Mouse (Mus musculus): ENCODE measurements around the gene Clec4d. TPM values are rescaled to one million over a fixed set of nuclear protein-coding genes. Genes with fewer than 3 reads are reported as not detected.
"Not testable (repeated sequence)": the region's sequence is repeated elsewhere in the genome, so short reads cannot be mapped to it uniquely, and the experiment has no call there.

The Clec4d gene
- under 1 TPM; 0.21 to 0.60 TPM for total RNA-seq (2021)
- long read RNA-seq, experiment 1, result 0 reads
- long read RNA-seq, experiment 2, result 0 reads

DNA sequence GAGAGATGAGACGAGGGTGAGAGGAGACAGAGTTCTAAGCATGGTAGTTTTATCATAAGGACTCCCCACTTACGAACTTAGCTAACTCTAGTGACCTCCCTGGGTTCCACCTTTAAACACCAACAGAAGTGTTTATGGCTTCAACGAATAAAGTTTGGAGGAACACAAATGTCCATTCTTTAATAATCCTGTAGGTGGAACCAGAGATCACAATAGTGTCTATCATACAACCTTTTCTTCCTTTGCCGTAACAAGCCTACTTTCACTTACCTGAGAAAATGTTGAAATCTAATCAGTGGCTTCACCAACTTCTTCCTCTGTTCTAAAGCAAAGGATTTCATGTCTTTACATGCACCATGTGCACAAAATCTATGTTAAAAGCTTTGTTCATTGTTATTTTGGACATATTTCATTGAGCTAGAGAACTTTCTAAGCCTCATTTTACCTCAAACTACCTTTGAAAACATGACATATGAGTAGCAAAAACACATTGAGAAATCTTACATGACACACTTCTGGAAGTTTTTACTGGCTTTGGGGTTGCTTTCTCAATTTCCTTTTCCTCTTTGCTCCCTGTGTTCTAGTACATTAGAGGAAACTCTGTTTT is at the start of gene Clec4d:
Clec4d (plus strand) TSS at position 557 of the 607 bp plus-strand sequence.
- DNase-seq, result no peak

DNA sequence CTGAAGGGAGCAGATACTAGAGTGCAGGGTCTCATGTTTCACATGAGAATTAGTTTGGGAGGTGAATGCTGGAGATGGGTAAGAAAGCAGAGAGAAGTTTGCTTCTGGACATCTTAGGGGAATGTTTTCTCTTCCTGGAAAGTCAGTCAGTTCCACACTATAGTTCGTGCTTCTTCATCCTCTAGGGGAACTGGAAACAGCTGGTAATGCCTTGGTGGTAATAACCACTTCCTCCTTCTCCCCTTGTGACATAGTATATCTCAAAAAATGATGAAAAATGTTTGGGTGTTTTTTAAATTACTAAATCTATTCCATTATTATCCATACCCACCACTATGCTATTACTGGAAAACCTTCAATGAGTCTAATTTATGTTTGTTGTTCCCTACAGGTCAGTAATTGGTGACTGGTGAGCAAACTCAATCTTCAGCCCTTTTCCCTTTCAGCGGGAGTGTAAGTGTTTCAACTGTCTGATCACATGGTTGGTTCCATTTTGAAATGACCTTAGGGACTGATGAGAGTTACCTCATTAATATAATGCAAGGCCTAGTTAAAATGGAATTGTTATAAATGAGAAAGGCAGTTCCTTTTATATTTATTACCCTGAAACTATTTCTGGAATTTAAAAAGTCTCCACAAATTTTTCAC is 34.3 kb upstream of the Clec4d start:
- DNase-seq, result no peak

DNA sequence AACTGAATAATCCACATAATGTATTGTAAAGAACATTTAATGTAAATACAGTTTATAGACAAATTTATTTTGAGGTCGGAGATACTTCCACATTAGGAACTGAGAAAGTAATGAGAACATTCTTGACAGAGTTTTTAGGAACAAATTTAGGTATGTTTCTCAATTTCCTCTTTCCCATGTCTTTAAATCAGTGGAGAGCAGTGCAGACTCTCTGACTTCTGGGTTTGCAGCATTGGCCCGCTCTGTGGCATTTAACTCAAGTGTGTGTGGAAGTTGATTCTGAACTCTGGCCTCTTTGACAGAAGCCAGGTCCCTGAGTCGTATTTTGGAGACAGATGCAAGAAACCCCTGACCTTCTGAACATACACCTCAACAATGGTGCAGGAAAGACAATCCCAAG is 32.3 kb upstream of the Clec4d start, which contains the start of gene Clec4n:
Clec4n (plus strand) TSS at position 200 of the 400 bp plus-strand sequence.
- DNase-seq, result no peak

DNA sequence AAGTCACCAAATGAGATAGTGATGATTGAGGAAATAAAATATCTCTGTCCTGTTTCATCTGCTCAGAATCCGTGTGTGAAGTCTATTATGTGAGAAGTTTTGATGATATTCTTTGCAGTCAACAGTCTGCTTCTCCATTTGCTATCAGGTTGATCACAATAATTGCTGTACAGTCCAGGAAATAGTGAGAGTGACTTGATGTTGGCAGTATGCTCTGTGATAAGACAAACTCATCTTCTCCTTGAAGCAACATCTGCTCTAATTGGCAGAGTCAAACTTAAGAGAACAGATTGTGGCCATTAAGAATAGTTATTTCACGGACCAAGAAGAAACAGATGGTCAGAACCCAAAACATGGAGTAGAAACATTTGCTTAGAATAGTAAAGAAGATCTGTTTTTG is 30.8 kb upstream of the Clec4d start:
- DNase-seq, result no peak

DNA sequence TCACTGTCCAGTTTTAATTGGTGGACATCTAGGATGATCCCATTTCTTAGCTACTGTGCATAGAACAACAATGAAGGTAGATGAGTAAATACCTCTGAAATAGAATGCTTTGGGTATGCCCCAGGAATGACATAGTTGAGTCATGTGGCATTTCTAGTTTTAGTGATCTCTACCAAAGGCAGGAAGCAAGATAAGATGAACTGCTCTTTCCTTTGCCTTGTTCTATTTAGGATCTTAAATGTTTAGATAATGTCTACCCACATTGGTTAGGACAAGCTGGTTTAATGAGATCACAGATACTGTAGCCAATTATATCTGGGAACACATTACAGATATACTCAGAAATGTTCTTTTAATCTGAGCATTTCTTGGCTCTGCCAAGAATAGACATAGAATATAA is 24.3 kb upstream of the Clec4d start:
- no peak for DNase-seq

DNA sequence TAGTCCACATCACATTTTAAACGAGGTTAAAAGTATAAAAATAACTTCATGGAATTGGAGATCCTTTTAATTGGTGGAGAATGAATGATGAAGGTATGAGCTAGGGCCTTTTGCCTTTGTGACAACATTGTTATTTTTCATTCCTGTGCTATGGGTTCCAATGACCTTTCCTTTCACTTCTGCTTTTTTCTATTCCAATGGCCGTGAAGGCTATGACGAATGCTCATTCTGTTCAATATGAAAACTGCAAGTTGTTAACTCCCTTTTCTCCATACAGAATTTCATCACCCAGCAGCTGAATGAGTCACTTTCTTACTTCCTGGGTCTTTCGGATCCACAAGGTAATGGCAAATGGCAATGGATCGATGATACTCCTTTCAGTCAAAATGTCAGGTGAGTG is 17.7 kb upstream of the Clec4d start:
- no peak for DNase-seq

DNA sequence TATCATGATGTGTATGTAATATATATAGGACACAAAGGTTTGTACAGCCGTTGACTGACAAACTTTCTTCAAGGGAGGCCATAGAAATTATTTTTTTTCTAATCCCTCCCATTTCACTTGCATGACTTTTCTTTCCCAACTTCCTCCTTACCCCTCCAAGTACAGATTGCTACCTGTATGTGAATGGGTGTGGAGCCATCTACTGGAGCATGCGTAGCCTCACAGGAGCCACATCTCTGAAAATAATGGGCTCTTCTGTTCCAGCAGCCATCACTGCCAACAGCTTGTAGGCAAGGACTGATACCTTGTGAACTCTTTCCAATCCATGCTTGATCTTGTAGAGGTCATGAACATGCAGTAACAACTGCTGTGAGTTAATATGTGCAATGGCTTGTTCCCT is 13.0 kb upstream of the Clec4d start:
- not testable (repeated sequence) for DNase-seq

DNA sequence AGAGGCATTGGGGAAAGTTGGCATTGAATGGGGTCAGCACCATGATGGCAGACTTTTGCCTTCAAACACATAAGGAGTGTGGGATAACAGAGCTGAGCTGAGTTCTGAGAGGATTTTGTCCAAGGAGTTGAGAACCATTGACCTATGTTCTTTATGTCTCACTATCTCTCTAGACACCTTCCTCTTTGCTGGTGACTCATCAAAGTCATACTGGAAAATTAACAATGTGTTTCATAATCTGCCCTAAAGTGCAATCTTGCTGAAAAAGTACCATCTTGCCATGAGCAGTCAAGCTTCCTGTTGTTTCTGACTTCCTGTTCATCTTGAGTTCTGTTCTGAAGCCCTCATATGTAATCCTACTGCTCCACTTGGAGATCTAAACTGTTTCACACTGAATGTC is 9.2 kb upstream of the Clec4d start:
- DNase-seq, result no peak

DNA sequence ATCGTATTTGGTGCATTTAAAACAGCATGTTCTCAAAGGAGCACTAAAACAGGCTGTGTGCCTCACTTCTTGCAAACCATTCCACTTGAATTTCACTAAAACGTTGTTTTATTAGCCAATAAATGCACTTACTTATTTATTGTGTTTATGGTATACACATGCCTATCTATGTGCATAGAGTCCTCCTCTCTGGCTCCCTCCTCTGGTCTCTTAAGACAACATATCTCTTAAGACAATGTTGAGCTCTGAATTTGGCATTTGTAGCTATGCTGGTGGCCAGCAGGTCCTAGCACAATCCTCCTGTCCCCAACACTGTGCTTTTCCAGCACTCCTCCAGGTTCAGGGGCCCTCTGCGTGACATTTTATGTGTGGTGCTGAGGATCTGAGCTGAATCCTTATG is 3.0 kb upstream of the Clec4d start:
- DNase-seq, result no peak

DNA sequence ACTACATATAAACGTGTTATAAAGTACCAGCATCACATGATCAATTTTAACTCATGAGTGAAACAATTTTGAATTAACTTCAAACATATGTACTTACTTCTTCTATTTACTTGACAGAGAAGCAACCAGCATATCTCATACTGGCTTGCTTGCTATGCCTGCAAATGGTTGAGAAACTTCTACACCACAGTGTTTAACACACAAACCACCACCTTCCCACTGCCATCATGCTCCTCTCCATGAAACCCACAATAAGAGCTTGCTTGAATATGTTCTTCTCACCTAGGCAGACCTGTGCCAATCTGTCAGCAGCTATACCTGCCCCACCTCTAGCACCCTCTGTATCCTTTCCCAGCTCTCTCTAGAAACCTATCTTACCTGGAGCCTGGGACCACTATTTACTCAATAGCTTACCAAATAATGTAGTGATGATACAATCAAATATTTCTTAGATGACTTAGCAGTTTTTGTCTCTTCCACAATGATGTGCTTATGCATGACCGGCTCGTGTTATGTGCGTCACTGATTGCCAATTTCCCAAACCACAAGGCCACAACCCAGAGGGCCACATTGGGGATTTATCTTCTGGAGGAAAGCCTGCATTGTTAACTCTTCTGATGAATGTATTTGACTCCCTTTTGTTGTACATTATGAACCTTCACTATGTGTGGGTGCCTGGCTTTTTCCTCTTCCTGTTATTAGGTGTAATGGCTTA is 1.9 kb upstream of the Clec4d start:
- DNase-seq, result no peak

DNA sequence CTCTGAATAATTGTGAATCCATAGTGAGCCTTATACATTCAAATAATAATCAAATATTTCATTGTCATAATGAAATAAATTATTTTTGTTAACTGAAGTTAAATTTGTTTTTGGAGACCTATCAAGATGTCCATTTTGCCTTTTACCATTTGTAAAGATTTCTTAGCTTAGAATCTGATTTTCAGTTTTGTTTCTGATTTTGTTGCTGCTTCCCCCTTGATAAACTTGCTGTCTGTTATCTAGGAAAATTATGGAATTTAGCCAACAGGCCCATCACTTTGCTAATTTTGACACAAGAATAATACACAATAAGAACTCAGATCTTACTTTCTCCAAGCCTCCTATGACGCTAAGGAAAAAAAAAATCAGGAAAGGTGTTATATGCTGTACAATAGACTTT is 1.0 kb upstream of the Clec4d start:
- no peak for DNase-seq

DNA sequence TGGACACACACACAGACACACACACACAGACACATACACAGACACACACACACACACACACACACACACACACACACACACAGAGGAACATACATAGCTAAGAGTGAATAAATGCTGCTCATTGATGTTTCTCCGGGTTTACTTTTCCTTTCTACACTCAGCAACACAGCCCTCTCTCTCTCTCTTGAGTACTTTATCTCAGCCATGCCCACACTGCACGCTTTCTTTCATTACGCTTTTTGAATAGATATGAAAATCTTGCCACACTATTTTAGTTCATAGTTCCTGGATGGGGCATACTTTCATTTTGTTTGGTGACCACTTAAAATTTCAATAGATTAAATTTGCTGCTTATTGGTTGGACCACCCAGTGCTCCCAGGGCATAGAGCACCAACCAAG is 2.3 kb downstream of the Clec4d start:
- no peak for DNase-seq

DNA sequence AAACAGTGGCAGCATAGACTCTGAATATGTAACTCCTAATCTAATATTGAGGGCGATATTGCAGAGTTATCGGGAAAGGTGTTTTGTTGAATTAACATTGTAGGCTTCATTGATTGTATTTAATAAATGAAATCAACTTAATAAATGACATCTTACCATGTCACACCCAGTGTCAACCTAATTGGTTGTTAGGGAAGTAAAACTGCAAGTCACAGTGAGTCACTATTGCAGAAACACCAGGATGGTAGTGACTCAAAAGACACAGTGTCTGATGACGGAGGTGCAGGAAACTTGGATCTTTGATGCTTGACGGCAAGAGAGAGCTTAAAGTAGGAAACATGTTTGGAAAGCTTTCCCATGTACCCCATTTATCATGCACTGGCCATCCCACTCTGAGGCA is 3.9 kb downstream of the Clec4d start:
- DNase-seq, result no peak

DNA sequence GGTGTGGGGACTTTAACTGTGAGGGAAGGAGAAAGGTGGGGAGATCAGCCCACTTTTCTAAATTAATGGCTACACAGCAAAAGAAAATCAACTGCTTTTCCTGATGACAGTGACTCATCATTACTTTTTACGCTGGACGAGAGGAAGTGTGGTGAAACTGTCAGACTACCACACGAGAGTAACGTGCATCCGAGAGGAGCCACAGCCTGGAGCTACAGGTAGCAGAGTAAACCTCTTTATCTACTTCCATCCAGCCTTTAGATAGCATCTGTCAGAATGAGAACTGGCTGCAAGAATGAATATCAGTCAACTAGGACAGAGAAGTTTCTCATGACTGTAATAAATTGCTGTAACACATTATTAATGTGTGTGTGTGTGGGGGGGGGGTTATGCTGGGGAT is 5.0 kb downstream of the Clec4d start:
- DNase-seq, result no peak

DNA sequence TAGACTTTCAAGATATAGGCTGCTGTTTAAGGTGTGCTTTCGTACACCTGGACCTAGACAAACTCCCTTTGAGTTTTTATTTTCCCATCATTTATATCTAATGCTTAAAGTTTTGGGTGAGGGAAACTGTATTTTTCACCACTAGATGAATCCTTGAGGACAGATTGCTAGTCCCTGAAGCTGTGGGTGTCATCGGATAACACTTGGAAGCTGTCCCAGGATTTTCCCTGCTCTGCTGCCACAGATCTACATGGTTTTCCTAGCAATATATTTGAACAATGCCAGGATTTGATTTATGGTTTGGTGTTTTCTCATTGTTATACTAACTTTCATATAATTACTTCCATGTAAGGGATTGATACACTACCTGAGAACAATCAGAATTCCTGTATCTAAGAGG is 17.5 kb downstream of the Clec4d start:
- no peak for DNase-seq

DNA sequence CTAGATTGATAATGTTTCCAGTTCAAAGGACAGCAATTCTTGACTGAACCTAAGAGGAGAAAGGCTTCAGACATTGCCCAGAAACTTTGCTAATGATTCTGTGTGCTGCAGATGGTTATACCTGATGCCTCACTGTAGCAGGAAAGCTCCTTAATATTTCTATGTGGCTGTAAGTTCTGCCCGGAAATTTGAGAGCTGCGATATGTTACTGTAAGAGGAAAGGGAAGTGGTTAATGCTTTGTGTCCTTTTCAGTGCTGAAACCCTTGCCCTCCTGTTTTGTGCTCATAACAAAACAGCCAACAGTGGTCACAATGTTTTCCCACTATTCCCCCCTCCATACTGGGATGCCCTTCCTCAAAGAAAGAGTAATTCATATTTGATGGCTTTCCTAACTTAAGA is 24.4 kb downstream of the Clec4d start:
- no peak for DNase-seq

DNA sequence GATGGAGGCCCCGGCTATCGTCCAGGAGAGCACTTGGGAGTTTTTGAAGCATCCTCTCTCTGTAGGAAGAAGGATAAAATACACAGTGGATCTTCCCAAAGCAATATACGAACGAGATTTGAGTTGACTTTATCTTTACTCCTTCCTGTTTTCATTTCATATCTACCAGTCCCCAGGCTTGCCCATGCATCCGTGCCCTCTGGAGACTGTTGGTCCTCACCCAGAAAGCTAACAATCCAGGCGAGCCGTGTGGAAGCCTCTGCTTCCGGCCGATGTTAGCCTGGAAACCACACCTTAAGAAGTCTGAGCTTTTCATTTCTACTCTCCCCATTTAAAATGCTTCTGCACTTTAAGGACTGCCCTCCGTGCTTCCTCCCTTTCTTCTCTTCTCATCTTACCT is 27.0 kb downstream of the Clec4d start:
- no peak for DNase-seq

DNA sequence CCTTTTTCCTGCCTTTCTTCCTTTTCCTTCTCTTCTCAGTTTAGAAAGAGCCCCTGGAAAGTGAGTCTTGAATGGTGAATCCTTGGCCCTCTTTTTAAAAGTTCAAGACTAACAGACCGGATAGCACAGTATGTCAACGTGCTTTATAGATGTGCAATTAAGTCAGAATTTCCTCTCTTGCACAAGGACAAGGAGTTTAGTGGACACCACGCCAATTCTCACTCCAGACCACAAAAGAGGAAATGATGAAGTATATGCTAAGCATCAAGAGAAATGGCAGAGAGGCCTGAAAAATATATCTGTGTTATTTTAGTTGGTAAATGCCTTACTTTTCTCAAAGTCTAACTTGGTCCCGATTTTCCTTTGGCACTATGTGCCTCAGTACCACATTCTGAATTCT is 27.8 kb downstream of the Clec4d start, which contains the start of gene Clec4e:
Clec4e (minus strand) TSS at position 118 of the 400 bp plus-strand sequence.
- DNase-seq, result no peak

DNA sequence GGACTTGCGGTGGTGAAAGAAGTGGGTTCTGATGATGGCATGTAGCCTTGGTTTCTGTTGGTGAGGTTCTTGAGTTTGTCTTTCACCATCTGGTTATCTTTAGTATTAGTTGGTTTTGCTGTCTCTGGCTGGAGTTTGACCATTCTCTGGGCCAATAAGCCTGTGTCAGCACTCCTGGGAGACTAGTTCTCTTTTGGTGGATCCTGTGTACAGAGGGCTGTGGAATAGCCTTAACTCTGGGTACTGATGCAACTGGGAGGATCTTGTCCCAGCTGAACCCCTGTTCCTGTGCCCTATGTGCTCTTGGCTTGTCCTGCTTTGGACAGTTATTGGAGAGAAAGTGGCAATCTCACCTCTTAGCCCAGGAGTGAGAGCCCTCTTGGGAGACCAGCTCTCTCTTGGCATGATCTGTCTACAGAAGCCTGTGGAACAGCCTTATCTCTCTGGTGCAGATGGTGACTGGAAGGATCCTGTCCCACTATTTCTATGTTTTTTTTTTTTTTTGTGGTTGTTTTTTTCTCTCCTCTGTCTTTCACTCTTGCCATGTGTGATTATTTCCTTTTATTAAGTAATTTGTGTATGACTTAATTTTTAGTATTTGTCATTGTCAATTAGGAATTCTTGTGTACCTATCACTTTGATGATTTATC is 31.0 kb downstream of the Clec4d start:
- DNase-seq, result no peak

DNA sequence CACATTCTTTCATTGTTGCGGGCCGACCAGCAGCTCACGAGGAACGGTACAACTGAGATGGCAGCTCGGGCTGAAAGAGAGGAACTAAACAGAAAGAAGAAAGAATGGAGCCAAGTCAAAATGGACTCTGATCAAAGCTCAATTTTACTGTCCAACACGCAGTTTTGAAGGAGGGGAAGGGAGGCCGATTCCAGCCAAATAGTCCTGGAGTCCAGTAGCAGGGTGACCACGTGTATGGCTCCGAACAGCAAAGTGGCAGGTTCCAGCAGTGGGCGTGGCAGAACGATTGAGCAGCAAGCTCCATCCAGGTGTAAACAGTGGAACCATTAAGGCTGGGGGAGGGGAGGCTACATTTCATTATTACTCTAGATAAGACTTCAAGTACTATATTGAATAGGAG is 31.6 kb downstream of the Clec4d start:
- not testable (repeated sequence) for DNase-seq

DNA sequence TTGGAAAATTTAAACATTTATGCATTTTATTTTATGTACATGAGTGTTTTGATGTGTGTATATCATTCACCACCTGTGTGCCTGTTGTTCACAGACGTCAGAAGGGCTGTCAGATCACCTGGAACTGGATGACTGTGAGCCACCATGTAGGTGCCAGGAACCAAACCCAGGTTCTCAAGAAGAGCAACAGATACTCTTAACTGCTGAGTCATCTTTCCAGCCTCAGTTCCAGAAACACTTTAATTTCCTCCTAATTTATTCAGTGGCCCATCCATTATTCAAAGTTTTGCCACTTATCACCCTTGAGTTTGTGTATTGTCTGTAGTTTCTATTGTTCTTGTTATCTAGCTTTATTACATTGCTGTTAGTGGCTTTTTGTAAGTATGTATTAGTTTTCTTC is 34.8 kb downstream of the Clec4d start:
- no peak for DNase-seq

DNA sequence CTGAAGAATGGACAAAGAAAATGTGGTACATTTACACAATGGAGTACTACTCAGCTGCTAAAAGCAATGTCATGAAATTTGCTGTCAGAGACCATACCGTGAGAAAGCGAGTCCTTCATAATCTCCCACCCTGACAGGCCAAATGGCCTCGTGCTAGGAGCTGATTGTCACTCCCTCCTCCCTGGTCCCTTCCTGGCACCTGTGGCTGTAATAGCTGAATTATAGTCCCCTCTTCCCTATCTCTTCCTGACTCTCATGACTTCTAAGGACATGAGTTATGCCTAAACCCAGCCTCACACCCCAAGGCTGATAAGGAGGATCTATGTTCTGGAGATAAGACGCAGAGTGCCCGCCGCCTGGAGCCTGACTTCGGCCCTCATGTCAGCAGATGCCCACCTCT is 44.4 kb downstream of the Clec4d start:
- not testable (repeated sequence) for DNase-seq

DNA sequence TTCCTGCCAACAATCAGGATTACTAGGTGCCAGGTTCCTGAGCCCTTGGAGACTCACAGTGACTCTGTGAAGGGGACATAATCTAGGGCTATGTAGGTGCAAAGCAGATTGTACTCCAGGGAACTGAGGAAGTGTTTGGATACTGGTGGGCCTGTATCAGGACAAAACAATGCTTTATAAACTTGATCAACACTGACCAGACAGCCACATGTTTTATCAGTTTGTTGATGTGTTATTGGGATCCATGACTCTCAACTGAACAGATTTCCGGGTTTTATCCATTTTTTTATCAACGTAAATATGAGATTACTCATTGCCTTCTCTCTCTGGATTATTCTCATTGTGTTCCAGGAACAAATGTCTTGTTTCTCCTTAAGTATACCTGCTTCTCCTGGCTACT is 46.1 kb downstream of the Clec4d start, which contains the start of gene Vmn2r19:
Vmn2r19 (plus strand) TSS at position 301 of the 400 bp plus-strand sequence.
- DNase-seq, result no peak

All from adrenal gland, postnatal 10 days (tissue).